Mouse (Mus musculus): ENCODE results near the gene Fam102a.

Fam102a gene

GRCm38 (mm10) chr2:32517233-32517867, 17.8 kb upstream of the Fam102a start:
- no peak for DNase-seq

DNA sequence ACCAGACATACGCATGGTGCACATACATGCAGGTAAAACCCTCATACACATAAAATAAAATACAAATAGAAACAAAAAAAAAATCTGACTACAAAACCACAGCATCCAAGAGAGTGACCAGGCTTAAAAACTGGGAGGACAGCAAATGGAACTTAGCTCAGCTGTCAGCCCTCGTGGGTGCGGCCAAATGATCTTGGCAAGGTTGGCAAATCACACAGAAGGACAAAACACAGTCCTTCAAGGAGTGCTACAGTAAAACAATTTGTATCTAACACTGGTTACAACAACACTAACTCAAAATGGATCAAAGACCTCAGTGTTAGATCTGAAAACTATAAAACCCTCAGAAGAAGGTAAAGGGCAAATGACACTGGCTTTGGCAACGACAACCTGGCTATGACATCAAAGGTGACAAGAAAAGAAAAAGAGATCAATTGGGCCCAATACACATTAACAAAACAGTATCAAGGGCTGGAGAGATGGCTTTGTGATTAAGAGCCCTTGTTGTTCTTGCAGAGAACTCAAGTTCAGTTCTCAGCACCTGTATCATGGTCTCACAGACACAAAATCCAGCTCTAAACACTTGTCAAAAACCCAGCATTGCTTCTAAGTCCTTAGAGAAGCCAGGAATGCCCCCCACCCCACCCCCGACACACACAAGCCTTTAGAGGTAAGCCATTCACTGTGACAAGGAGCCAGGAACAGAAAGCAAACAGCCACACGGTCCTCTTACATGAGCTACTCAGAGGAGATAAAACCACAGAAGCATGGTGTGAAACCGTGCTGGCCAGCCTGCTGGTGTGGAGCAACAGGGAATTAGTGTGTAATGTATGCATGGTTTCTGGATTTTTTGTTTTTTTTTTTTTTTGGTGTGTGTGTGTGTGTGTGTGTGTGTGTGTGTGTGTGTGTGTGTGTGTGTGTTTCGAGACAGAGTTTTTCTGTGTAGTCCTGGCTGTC, 14.8 kb upstream of the Fam102a start:
- DNase-seq: no peak

DNA sequence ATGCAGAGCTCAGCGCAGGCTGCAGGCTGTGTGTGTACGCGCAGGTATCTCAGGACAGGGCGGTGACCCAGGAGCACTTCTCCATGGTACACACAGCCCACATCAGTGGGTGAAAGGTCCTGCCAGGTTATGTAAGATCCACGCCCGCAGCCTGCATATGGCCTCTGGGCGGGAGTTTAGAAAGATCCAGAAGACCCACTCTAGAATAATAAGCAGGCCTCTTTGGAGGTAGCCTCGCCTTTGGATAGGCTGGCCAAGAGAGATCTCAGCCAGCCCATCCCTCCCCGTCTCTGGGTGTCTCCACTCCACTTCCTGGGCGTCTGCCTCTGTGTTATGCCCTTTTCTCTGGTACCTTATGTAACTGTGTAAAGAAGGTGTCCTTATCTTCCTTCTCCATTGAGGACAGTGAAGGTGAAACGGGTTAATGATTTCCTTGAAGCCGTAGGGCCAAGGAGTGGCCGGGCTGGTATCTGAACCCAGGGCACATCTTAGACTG, 10.5 kb upstream of the Fam102a start:
- no peak for DNase-seq

DNA sequence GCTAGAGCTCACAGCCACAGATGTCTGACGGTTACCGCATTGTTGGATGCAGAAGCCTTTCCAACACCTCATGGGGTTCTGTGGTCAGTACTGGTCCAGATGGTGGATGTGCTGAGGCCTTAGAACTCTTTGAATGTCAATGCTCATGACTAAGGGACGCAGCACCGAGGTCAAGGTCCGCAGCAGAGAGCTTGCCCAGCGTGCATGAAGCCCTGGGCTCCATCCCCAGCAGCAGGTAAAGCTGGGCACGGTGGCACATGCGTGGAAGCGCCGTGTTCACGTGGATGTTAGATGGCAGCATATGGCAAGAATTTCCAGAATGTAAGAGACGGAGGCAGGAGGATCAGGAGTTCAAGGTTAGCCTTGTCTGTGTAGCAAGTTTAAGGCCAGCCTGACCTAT, 9.3 kb upstream of the Fam102a start:
- no peak for DNase-seq

DNA sequence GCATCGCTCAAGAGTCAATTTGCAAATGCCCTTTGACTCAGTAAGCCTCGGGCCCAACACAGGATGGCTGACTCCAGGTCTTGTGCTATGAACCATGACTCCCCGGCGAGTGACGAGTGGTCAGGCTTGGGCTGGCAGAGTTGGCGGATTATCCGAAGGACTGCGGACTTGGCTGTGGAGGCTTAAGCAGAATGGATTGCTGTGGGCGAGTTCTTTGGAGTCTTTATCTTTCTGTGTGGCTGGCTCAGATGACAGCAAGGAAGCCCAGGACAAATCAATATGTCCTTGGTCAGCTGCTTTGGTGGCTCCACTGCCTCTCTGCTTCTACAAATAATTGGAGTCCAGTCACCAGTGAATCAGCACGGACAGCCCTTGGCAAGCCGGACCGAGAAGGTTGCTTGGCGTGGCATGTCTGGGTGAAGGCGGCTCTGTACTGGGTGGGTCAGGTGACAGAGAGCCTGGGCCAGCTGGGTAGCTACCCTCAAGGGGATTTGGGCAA, 7.6 kb upstream of the Fam102a start:
- DNase-seq: no peak

DNA sequence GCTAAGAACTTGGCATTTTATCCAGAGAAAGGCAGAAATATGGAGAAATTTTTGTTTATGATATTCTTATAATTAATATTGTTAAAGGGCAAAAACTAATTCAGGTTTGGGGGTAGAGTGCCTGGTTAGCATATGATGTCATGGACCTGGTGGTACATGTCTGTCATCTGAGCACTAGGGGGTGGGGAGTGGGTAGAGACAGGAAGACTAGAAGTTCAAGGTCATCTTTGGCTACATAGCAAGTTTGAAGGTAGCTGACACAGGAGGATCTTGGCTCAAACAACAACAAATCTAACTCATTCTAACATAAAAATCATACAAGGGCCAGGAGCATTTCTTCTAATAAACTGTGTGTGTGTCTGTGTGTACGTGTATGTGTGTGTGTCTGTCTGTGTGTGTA, 6.8 kb upstream of the Fam102a start:
- DNase-seq: no peak

DNA sequence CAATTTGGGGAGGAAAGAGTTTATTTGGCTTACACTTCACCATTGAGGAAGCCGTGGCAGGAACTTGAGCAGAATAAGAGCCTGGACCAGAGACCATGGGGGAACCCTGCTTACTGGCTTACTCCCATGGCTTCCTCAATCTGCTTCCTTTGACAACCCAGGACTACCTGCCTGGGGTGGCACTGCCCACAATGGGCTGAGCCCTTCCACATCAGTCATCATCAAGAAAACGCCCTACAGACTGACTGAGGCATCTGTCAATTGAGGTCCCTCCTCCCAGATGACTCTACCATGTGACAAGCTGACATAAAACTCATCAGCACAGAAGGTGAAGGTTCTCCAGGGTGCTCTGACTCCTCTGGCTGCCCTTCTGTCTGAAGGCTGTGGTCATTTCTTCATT, 4.7 kb upstream of the Fam102a start:
- DNase-seq: no peak

DNA sequence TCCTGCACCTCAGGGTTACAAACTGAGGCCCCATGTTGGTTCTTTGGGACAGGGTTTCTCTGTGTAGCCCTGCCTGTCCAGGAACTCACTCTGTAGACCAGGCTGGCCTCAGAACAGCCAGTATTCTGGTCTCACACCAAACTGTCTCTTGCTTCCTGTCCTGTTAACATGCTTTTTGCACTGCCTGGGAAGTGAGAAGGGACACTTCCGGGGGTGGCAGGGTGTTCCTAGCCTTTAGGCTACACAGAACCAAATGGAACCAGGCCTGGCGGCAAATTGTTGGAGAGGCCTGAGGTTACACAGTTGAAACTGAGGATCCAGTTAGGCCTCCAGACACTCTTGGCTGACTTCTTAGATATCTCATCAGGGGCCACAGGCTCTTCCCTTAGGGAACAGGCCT, 2.0 kb upstream of the Fam102a start:
- DNase-seq: no peak

GRCm38 (mm10) chr2:32534061-32534732, 935 bp upstream of the Fam102a start:
- DNase-seq: no peak

GRCm38 (mm10) chr2:32535501-32535991, 414 bp downstream of the Fam102a start:
- peak; percentile 74 for DNase-seq

- DNase-seq: peak; percentile 79
Measured at GRCm38 (mm10) chr2:32536086-32536633, 1.0 kb downstream of the Fam102a start.

- peak; percentile 76 for DNase-seq
Measured at GRCm38 (mm10) chr2:32536634-32537359, 1.7 kb downstream of the Fam102a start.

DNA sequence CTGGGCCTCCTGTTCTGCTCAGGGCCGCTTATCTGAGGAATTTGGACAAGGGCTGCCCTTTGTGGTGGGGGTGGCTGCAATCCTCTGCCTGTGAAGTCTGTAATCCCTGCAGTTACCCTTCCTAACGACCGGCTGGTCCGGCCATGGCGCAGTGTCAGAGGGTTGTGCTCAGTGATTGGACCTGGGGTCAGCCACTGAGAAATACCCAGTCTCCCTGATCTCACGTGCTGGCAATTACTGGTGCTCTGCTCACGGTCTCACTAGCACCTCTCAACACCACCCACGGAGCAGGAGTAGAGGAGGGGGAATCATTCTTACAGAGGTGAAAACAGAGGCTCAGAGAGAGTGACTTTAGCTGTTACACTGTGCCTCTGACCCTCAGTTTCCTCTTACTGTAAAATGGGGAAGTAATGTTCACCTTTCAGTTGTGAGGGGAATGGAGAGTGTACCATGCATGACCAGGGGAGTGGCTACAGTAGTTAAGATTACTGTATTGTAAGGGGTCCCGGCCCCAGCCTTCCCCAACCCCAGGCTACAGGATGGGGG, 2.3 kb downstream of the Fam102a start:
- peak; percentile 61 for DNase-seq

GRCm38 (mm10) chr2:32537941-32538340, 2.8 kb downstream of the Fam102a start:
- DNase-seq: peak; percentile 50

DNA sequence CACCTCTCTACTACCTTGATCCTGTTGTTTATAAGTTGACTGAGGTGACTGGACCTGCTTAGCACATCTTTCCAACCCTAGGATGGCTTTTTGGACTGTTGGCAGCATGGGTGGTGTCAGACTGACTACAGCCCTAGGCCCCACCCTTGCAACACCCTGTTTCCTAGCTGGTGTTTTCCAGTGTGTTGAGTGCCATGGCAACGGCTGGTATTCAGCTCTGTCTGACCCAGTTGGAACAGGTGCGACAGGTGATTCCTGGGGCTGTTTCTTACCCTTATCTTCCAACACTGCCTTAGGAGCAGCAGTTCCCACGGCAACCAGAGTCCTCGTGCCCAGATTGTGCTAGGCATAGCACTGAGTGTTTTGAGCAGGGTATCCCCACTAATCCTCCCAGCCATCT, 3.3 kb downstream of the Fam102a start:
- peak; percentile 45 for DNase-seq

- DNase-seq: no peak
Measured at GRCm38 (mm10) chr2:32539452-32539981, 4.4 kb downstream of the Fam102a start.

GRCm38 (mm10) chr2:32541333-32541908, 6.3 kb downstream of the Fam102a start:
- DNase-seq: peak; percentile 88

- no peak for DNase-seq
Measured at GRCm38 (mm10) chr2:32541986-32542573, 6.9 kb downstream of the Fam102a start.

- peak; percentile 60 for DNase-seq
Measured at GRCm38 (mm10) chr2:32543031-32543449, 7.9 kb downstream of the Fam102a start.

DNA sequence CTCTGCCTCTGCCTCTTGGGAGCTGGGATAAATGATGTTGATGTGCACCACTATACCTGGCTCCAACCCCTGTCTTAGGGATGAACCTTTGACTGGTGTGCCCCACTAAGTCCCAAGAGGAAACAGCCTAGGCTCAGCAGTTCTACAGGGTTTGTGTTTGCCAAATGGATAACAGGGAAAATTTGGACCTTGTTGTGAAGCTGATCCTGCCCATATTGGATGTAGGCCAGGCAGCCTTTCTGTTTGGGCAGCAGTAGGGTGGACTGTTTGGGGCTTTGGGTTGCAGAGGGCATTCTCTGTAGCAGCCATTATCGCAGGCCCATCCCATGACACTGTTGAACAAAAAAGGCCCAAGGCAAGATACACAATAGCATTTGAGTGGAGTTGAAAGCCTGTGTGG, 11.8 kb downstream of the Fam102a start:
- DNase-seq: no peak

DNA sequence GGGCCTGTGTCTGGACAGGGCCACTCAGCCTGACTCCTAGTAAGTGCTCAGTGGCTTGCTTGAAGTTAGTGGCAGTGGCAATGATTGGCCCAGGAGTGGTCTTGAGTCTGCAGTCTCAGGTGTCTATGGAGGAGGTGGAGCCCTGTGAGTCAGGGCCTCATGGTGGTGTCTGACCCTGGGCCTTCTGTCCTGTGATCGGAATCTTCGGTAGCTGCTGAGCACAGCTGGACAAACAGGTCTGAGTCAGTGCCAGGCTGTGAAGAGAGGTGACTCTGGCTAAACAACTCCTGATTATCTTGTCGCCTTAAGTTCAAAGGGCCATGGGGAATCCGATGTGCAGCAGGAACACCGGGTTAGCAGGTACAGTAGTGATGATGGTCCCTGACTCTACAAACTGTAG, 12.2 kb downstream of the Fam102a start:
- DNase-seq: no peak
